Mouse (Mus musculus): ENCODE results near the gene Olfr328. TPM values are rescaled to one million over a fixed set of nuclear protein-coding genes. Genes with fewer than 3 reads are reported as not detected.

Gene Olfr328
- total RNA-seq, 2 experiments from 2014 or later = 0.10 TPM; not detected in 1

Other genes with a start within 250 kb of the Olfr328 start
- 10 to 100 TPM; 17.8 to 31.5 TPM for gene Zfp692, start 248.6 kb downstream of the Olfr328 start, total RNA-seq (2021)
- gene Zfp672, start 225.3 kb downstream of the Olfr328 start, total RNA-seq (2021) = 10 to 100 TPM; 42.5 to 57.4 TPM
- 10 to 100 TPM; 53.6 to 57.8 TPM for gene Sh3bp5l, start 224.9 kb downstream of the Olfr328 start, total RNA-seq (2021)
- gene Lypd8, start 176.6 kb downstream of the Olfr328 start, total RNA-seq (2021) = not detected
- gene 1810065E05Rik, start 134.5 kb downstream of the Olfr328 start, total RNA-seq (2021) = not detected
- not detected for gene Gm12253, start 123.1 kb downstream of the Olfr328 start, total RNA-seq (2021)
- gene Lypd9, start 102.7 kb downstream of the Olfr328 start, total RNA-seq (2021) = not detected
- gene Olfr30, start 93.4 kb downstream of the Olfr328 start, total RNA-seq (2021) = not detected
- gene Olfr332, start 63.1 kb downstream of the Olfr328 start, total RNA-seq (2021) = not detected
- not detected for gene Olfr331, start 53.1 kb downstream of the Olfr328 start, total RNA-seq (2021)
- gene Olfr330, start 20.8 kb downstream of the Olfr328 start, total RNA-seq (2021) = not detected
- not detected for gene Olfr329-ps, start 9.2 kb downstream of the Olfr328 start, total RNA-seq (2021)
- gene Olfr224, start 14.9 kb upstream of the Olfr328 start, total RNA-seq (2021) = not detected
- not detected for gene Olfr325, start 22.1 kb upstream of the Olfr328 start, total RNA-seq (2021)
- gene Olfr324, start 39.5 kb upstream of the Olfr328 start, total RNA-seq (2021) = not detected
- not detected for gene 2210407C18Rik, start 60.4 kb upstream of the Olfr328 start, total RNA-seq (2021)
- gene Olfr323, start 74.9 kb upstream of the Olfr328 start, total RNA-seq (2021) = not detected
- not detected for gene Trim58, start 84.8 kb upstream of the Olfr328 start, total RNA-seq (2021)
- not detected for gene Olfr322, start 103.1 kb upstream of the Olfr328 start, total RNA-seq (2021)
- gene Olfr320, start 125.5 kb upstream of the Olfr328 start, total RNA-seq (2021) = not detected
- not detected for gene Olfr319, start 143.5 kb upstream of the Olfr328 start, total RNA-seq (2021)
- gene Olfr318, start 168.4 kb upstream of the Olfr328 start, total RNA-seq (2021) = under 1 TPM in 1 of 2 experiments, not detected in 1; 0.11 TPM
- not detected for gene Olfr317, start 183.6 kb upstream of the Olfr328 start, total RNA-seq (2021)
- 1 to 10 TPM in 1 of 2 experiments, under 1 TPM in 1; 0.79 to 1.0 TPM for gene Olfr316, start 197.1 kb upstream of the Olfr328 start, total RNA-seq (2021)
- not detected for gene Olfr315, start 217.6 kb upstream of the Olfr328 start, total RNA-seq (2021)
- gene Olfr314, start 227.3 kb upstream of the Olfr328 start, total RNA-seq (2021) = not detected
- gene Fam183b, start 246.3 kb upstream of the Olfr328 start, total RNA-seq (2021) = 1 to 10 TPM; 2.2 to 2.9 TPM

Data from left cerebral cortex, postnatal 36 days (tissue).